Mouse (Mus musculus): Measurements from ENCODE around the gene Sprn.

DNA sequence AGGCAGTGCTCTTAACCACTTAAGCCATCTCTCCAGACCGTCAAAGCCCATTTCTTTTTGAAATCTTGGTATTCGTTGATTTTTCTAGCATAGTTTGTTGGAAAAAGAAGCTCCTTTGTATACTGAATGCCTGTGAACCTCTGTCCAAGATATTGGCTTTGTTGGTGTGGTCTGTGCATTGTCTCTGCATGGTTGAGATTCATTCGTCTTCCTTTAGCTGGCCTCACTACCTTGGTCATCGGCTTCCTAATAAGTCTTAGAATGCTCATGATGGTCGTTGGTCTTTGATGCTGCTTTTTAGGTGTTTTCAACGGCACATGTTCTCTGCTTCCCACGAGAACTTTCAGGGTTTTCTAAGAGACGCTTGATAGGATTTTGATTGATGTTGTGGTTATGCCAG is 41.3 kb upstream of the Sprn start:
- no peak for TF ChIP-seq POLR2A (IDR thresholded peaks at IDR 0.05; ENCODE audit: low read depth, low read length)
- no peak for TF ChIP-seq CTCF (IDR thresholded peaks at IDR 0.05; ENCODE audit: extremely low read depth, insufficient read depth, insufficient read length, insufficient replicate concordance)

All from spleen, adult 2 months (tissue).